Mouse (Mus musculus) heart, embryonic 11.5 days (tissue): Measurements from ENCODE around the gene Gcn1l1. TPM values are rescaled to one million over a fixed set of nuclear protein-coding genes. Genes with fewer than 3 reads are reported as not detected.

Experiments used
- ATAC-seq: fragments of 200-750 bp; cut with Nextera tagmentation; replicated peaks from 2 replicates; pipeline ENCODE4 v1.8.0; 2017; ENCODE audit warnings: moderate library complexity; ENCODE audit not compliant: insufficient number of reproducible peaks, low FRiP score, low TSS enrichment
- H3K27ac ChIP-seq: fragments of 300-500 bp; sonication (generic); 2 replicates; pipeline ENCODE4 v1.5.1; 2014; ENCODE audit warnings: mild to moderate bottlenecking, low read depth, low read length
- H3K27me3 ChIP-seq: fragments of 300-500 bp; sonication (generic); 2 replicates; pipeline ENCODE4 v1.6.1; 2014; ENCODE audit warnings: mild to moderate bottlenecking, low read length, mixed read lengths; ENCODE audit not compliant: control insufficient read depth, insufficient read depth
- H3K36me3 ChIP-seq: fragments of 300-500 bp; sonication (generic); 2 replicates; pipeline ENCODE4 v1.6.1; 2014; ENCODE audit warnings: mild to moderate bottlenecking, low read length, moderate library complexity, mixed read lengths; ENCODE audit not compliant: control insufficient read depth, insufficient read depth
- H3K4me1 ChIP-seq: fragments of 300-500 bp; sonication (generic); 2 replicates; pipeline ENCODE4 v1.6.1; 2014; ENCODE audit warnings: low read length; ENCODE audit not compliant: control insufficient read depth, insufficient read depth
- H3K4me2 ChIP-seq: fragments of 300-500 bp; sonication (generic); 2 replicates; pipeline ENCODE4 v1.6.1; 2014; ENCODE audit warnings: mild to moderate bottlenecking, moderate library complexity
- H3K4me3 ChIP-seq: fragments of 300-500 bp; sonication (generic); 2 replicates; pipeline ENCODE4 v1.5.1; 2014; ENCODE audit warnings: low read depth, low read length
- H3K9ac ChIP-seq: fragments of 300-500 bp; sonication (generic); 2 replicates; pipeline ENCODE4 v1.6.1; 2014; ENCODE audit warnings: mild to moderate bottlenecking, low read depth, low read length, moderate library complexity
- H3K9me3 ChIP-seq: fragments of 300-500 bp; sonication (generic); replicated peaks from 2 replicates; pipeline ENCODE4 v1.6.1; 2016; ENCODE audit warnings: low read length; ENCODE audit not compliant: control insufficient read depth
- WGBS: fragments of 180-500 bp; shearing (Covaris S2); extraction: QIAGEN DNeasy Blood & Tissue Kit; methylation state at CpG from one replicate; pipeline ENCODE4 v1.1.7; 2014; ENCODE audit not compliant: insufficient replicate concordance; 5-methylcytosine and 5-hydroxymethylcytosine counted together
- polyA plus RNA-seq: library from polyadenylated mRNA; unstranded; fragments of >200 nt; fragmentation: Nextera tagmentation; extraction: Ambion mirVana; gene quantifications from 2 replicates; pipeline ENCODE4 v1.2.1, GENCODE M21; 2014

The Gcn1l1 gene
- polyA plus RNA-seq, 1 experiment from 2014 or later = 33.5 TPM

DNA sequence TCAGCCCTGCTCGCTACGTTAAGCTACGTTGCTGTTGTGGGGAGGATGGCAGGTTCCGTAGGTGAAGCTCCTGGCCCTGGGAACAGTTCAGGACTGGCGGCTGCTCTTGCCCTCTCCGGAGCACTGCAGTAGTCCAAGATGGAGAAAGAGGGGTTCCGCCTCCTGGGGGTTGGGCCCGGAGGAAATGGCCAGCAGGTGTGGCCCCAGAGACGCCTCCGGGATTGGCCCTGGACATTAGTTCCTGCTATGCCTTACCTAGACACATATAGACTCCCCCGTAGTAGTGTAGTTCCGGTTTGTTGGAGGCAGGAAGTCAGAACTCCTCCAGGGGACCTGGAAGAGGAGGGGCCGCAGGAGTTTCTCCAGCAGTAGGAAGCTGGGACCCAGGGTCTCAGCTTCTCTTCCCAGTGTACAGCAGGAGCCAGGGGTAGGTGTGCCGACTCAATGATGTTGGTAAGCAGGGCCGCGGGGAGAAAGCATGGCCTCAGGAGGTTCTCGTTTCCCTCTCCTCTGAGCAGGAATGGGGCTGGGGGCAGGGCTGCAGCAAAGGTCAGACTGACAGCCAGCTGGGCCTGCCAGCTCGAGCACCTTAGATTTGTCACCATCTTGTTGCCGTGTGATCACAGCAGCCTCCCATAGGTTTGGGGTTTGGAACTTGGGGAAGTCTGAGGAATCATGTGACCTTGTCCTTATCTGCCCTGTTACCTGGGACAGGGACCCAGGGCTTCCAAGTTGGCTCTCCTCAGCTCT is 22.2 kb upstream of the Gcn1l1 start:
- H3K4me2 ChIP-seq = peak overlapping the region; percentile 38
- 0 out of 2 replicates have a peak overlapping the region, but pooled peaks have one; percentile 30 for H3K27ac ChIP-seq
- no peak overlapping the region for H3K4me3 ChIP-seq
- H3K27me3 ChIP-seq = no peaks in the 10 kb centered on the region
- no peaks in the 10 kb centered on the region for H3K9me3 ChIP-seq
- H3K9ac ChIP-seq = 0 out of 2 replicates have a peak overlapping the region, but pooled peaks have one; percentile 29
- no peak for ATAC-seq
- peaks cover 47% of the 10 kb centered on the region for H3K4me1 ChIP-seq
- H3K36me3 ChIP-seq = peaks cover 11% of the 10 kb centered on the region; the same call in 1 of the 2 replicates
- WGBS = 60% methylated on average over 19 of the region's 19 CpGs

DNA sequence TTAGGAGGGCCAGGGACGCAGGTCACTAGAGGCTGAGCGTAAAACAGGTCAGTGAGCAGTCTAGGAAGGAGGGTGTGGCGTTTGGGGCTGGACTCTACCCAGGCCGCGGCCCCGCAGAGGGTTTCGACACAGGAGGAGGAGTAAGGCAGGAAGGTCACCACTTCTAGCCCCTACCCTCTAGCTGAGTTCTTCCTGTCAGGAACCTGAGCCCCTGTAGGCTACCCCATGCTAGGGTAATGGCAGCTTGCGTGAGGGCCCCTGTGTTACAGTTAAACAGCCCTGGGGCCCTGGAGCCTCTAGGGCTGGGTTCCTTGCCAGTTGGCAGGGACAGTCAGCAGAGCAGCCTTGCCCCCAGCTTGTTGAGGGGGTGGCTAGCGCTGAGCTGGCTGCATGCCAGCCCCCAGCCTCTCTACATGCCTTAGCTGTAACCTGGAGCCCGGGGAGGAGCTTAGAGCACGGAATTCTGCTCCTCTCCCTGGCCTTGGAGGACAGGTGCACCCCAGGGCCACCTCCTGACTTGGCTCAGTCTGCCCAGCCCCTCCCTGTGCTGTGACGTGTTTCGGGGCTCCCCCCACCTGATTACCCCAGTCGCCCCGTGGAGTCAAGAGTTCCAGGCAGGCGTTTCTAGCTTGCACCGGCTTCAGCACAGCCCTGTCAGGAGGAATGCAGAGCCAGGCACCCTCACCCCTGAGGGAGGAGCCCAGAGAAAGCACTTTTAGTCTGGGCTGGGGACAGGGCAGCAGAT is 21.4 kb upstream of the Gcn1l1 start:
- Histone ChIP-seq H3K9me3 (no peaks in the 10 kb centered on the region), H3K9ac (no peak overlapping the region; the same call in none of the 2 replicates), H3K4me2 (peak overlapping the region; percentile 38), H3K27ac (peak overlapping the region; percentile 51), H3K4me3 (no peak overlapping the region), H3K36me3 (peaks cover 12% of the 10 kb centered on the region), H3K4me1 (peaks cover 39% of the 10 kb centered on the region), H3K27me3 (no peaks in the 10 kb centered on the region)
- peak; percentile 65 for ATAC-seq
- WGBS = 59% methylated on average over 17 of the region's 17 CpGs

DNA sequence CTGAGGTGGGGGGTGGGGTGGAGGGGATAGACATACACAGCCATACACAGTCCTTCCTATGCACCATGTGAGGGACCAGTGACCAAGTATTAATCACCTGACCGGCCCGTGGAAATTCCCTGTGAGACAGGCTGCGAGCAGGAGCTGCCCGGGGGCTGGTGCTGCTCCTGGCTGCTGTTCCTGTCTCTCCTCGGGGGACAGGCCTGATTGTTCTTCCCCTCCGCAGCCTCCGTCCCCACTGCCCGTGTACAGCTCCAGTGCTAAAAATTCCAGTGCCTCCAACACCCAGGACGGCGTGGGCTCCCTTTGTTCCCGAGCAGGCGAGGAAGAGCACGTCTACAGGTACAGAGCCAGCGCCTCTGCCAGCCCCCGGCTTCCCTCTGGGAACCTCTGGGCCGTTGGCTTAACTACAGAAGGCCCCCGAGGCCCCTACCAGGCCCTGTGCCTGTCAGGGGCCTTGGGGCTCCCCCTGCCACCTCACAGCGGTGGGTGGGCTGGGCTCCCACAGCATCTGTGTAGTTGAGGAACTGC is 20.3 kb upstream of the Gcn1l1 start:
- Histone ChIP-seq H3K9ac (no peak overlapping the region), H3K27me3 (no peaks in the 10 kb centered on the region), H3K4me3 (no peak overlapping the region), H3K36me3 (peaks cover 16% of the 10 kb centered on the region), H3K9me3 (no peaks in the 10 kb centered on the region), H3K4me1 (peaks cover 39% of the 10 kb centered on the region), H3K4me2 (no peak overlapping the region), H3K27ac (no peak overlapping the region)
- 59% methylated on average over 18 of the region's 18 CpGs for WGBS
- ATAC-seq = no peak

DNA sequence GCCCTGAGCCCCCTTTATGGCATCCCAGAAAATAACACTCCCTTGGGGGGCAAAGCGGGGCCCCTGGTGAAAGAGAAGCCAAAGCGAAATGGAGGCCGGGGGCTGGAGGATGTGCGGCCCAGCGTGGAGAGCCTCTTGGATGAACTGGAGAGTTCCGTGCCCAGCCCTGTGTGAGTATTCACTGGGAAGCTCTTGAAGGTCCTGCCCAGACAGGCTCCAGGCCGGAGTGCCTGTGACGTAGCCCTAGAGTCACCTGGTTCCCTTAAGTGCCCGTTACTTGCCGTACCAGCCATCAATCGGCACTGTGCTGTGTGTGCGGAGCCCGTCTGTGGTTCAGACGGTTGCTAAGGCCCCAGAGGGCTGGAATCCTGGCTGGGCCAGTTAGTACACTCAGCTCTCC is 19.4 kb upstream of the Gcn1l1 start:
- WGBS = 84% methylated on average over 14 of the region's 14 CpGs
- Histone ChIP-seq H3K27me3 (no peaks in the 10 kb centered on the region), H3K27ac (no peak overlapping the region; the same call in 1 of the 2 replicates), H3K9ac (no peak overlapping the region), H3K4me1 (peaks cover 41% of the 10 kb centered on the region), H3K4me3 (no peak overlapping the region), H3K9me3 (no peaks in the 10 kb centered on the region), H3K36me3 (peaks cover 16% of the 10 kb centered on the region), H3K4me2 (no peak overlapping the region)
- no peak for ATAC-seq

DNA sequence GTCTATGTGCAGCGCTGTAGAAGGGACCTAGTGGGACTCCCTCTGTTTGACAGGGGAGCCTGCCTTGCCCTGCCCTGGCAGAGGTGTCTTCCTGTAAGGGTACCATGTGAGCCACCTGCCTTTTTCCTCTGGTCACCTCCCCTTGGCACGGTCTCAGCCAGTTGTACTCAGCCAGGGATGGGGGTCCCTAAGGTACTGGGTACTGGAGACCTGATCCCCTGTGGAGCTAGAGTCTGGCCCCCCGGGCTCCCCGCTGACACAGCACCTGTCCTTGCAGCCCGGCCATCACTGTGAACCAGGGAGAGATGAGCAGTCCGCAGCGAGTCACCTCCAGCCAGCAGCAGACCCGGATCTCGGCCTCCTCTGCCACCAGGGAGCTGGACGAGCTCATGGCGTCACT is 18.5 kb upstream of the Gcn1l1 start:
- no peaks in the 10 kb centered on the region for H3K9me3 ChIP-seq
- no peak overlapping the region for H3K9ac ChIP-seq
- H3K4me3 ChIP-seq = no peak overlapping the region
- no peaks in the 10 kb centered on the region for H3K27me3 ChIP-seq
- WGBS = 73% methylated on average over 11 of the region's 11 CpGs
- peaks cover 16% of the 10 kb centered on the region for H3K36me3 ChIP-seq
- H3K4me2 ChIP-seq = no peak overlapping the region
- peaks cover 41% of the 10 kb centered on the region for H3K4me1 ChIP-seq
- H3K27ac ChIP-seq = no peak overlapping the region
- no peak for ATAC-seq

DNA sequence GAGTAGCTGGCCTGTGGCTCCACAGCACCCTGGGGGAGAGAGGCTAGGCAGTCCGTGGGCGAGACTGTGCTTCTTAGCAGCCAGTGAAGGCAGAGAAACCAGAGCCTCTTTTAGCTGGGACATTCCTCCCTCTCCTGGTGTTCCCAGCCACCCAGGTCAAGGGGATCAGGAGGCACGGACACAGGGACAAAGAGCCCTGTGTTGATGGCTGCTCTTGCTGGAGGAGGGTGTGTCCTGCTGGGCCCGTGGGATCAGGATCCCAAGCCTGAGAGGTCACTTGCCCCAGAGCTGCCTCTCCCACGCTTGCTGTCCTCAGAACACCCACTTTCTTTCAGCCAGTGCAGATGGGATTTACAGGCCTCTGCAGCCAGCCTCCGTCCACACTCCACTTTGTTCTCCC is 18.0 kb upstream of the Gcn1l1 start:
- peak overlapping the region; percentile 3; the same call in 1 of the 2 replicates for H3K27ac ChIP-seq
- no peaks in the 10 kb centered on the region for H3K27me3 ChIP-seq
- WGBS = 40% methylated on average over 6 of the region's 6 CpGs
- ATAC-seq = no peak
- no peak overlapping the region for H3K4me3 ChIP-seq
- H3K9me3 ChIP-seq = no peaks in the 10 kb centered on the region
- 0 out of 2 replicates have a peak overlapping the region, but pooled peaks have one; percentile 4 for H3K9ac ChIP-seq
- H3K4me1 ChIP-seq = peaks cover 41% of the 10 kb centered on the region
- H3K4me2 ChIP-seq = no peak overlapping the region
- H3K36me3 ChIP-seq = peaks cover 19% of the 10 kb centered on the region

DNA sequence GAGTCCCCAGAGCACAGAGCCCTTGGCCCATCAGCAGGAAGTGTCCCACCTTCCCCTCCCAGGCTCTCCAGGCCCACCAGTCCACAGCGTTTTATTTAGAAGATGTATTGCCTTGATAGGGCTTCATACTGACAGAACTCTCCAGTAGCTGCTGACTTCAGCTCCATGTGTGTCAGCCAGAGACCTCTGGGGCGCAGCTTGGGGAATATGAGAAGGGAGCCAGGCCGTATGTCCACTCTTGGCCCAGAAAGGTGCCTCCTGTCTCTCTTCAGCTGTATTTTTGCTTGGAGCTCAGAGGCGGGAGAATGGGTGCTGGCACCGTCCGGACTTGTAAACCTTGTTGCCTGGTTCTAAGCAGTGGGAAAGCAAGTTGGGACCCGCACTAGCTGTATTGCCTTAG is 17.6 kb upstream of the Gcn1l1 start:
- H3K9ac ChIP-seq = 0 out of 2 replicates have a peak overlapping the region, but pooled peaks have one; percentile 4
- no peak for ATAC-seq
- H3K4me1 ChIP-seq = peaks cover 40% of the 10 kb centered on the region
- no peak overlapping the region for H3K4me3 ChIP-seq
- H3K9me3 ChIP-seq = no peaks in the 10 kb centered on the region
- 76% methylated on average over 7 of the region's 7 CpGs for WGBS
- H3K4me2 ChIP-seq = no peak overlapping the region
- H3K36me3 ChIP-seq = peaks cover 20% of the 10 kb centered on the region
- no peaks in the 10 kb centered on the region for H3K27me3 ChIP-seq
- peak overlapping the region; percentile 3; the same call in 1 of the 2 replicates for H3K27ac ChIP-seq

DNA sequence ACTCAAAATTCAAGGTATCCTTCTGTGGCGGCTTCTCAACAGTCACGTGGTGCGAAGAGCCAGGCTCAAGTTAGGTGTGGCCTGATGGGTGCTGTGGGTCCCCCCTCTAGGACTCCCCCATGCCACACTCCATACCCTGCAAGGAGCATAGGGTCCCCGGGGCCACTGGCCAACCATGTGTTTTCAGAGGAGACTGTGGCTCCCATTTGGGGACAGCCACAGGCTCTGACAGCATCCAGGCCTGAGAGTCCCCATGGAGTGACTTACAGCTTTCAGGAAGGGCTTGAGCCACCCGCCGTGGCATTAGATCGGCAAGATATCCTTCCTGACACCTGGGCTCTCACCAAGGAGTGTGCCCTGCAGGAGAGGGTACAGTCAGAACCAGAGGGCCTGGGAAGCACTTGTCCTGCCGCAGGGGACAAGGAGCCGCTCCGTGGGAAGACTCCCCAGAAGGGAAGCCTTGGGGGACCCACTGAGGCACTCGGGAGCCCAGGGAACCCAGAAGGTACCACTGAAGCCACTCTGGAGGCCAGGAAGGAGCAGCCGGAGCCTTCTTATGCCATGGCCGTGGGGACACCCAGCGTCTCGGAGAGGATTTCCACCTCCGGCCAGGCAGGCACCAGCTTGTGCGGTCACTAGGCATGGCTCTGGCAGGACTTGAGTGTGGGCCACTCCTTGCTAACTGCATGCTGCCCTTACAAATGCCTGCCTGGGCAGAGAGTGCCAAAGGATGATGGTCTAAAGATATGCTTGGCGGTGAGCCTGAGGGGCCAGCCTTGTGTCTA is 16.4 kb upstream of the Gcn1l1 start:
- Histone ChIP-seq H3K4me2 (no peak overlapping the region), H3K4me1 (peaks cover 27% of the 10 kb centered on the region), H3K27me3 (no peaks in the 10 kb centered on the region), H3K36me3 (peaks cover 28% of the 10 kb centered on the region), H3K4me3 (no peak overlapping the region), H3K9ac (no peak overlapping the region), H3K9me3 (no peaks in the 10 kb centered on the region), H3K27ac (no peak overlapping the region)
- ATAC-seq = no peak
- WGBS = 86% methylated on average over 18 of the region's 18 CpGs
